Mouse (Mus musculus): ENCODE results near the gene Gm20937. TPM values are rescaled to one million over a fixed set of nuclear protein-coding genes. Genes with fewer than 3 reads are reported as not detected.
"Not testable (repeated sequence)": the region's sequence is repeated elsewhere in the genome, so short reads cannot be mapped to it uniquely, and the experiment has no call there.

Gene Gm20937
- polyA plus RNA-seq (2012; rRNA removed), result not detected in 2 replicates

DNA sequence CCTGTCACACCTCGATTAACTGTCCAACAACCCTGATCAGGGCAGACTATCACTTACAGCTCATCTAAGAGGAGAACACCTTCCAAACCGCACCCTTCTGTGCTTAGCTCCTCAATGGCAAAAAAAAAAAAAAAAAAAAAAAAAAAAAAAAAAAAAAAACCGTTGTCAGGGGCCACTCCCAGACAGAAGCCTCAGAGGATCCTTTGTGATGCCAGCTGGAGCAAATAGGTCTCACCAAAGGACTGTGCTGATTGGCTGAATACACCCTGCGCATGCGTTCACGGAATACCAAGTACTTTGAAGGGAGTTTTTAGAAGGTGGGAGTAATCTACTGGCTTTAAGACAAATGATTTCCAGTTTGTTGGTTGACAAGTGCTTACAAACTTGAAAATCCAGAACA is at the start of gene Gm20937:
Gene Gm20937 (minus strand): TSS at position 101 of the 400 bp plus-strand sequence.
- not testable (repeated sequence) for DNase-seq (ENCODE audit: low spot score)

Other genes starting within 250 kb of the Gm20937 start
- gene Gm20816, start 243.1 kb upstream of the Gm20937 start, polyA plus RNA-seq (2012; rRNA removed), result not detected in 2 replicates

Measured in urinary bladder, adult 2 months (tissue).